Mouse (Mus musculus) midbrain, embryonic 16.5 days (tissue): ENCODE data around the gene Sgms2. TPM values are rescaled to one million over a fixed set of nuclear protein-coding genes. Genes with fewer than 3 reads are reported as not detected.
A peak's percentile ranks its signal among the peaks of the same experiment; 100 is the strongest.

Experiments
- ATAC-seq: fragments of 200-750 bp; cut with Nextera tagmentation; 2 replicates; pipeline ENCODE4 v1.8.0; 2017; ENCODE audit warnings: moderate TSS enrichment
- H3K27ac ChIP-seq: fragments of 300-500 bp; sonication (generic); 2 replicates; pipeline ENCODE4 v1.5.1; 2014; ENCODE audit warnings: mild to moderate bottlenecking, low read length, mixed read lengths
- H3K27me3 ChIP-seq: fragments of 300-500 bp; sonication (generic); 2 replicates; pipeline ENCODE4 v1.6.1; 2014; ENCODE audit warnings: low read depth, low read length, mixed read lengths; ENCODE audit not compliant: control insufficient read depth, insufficient read depth
- H3K36me3 ChIP-seq: fragments of 300-500 bp; sonication (generic); 2 replicates; pipeline ENCODE4 v1.6.1; 2014; ENCODE audit warnings: mild to moderate bottlenecking, low read length, moderate library complexity, mixed read lengths; ENCODE audit not compliant: control insufficient read depth, insufficient read depth
- H3K4me1 ChIP-seq: fragments of 300-500 bp; sonication (generic); 2 replicates; pipeline ENCODE4 v1.6.1; 2014; ENCODE audit warnings: mild to moderate bottlenecking, low read length, mixed read lengths; ENCODE audit not compliant: control insufficient read depth, insufficient read depth
- H3K4me2 ChIP-seq: fragments of 300-500 bp; sonication (generic); 2 replicates; pipeline ENCODE4 v1.6.1; 2014; ENCODE audit warnings: mild to moderate bottlenecking, low read length, mixed read lengths
- H3K4me3 ChIP-seq: fragments of 300-500 bp; sonication (generic); 2 replicates; pipeline ENCODE4 v1.5.1; 2014; ENCODE audit warnings: low read depth, mild to moderate bottlenecking, low read length, moderate library complexity, mixed read lengths
- H3K9ac ChIP-seq: fragments of 300-500 bp; sonication (generic); 2 replicates; pipeline ENCODE4 v1.6.1; 2014; ENCODE audit warnings: low read depth, low read length, mixed read lengths
- H3K9me3 ChIP-seq: fragments of 300-500 bp; sonication (generic); replicated peaks from 2 replicates; pipeline ENCODE4 v1.6.1; 2014; ENCODE audit warnings: mild to moderate bottlenecking, low read length, mixed read lengths; ENCODE audit not compliant: control insufficient read depth, poor library complexity, severe bottlenecking
- WGBS: fragments of 180-500 bp; shearing (Covaris S2); extraction: QIAGEN DNeasy Blood & Tissue Kit; methylation state at CpG from one replicate; pipeline ENCODE4 v1.1.7; 2014; 5-methylcytosine and 5-hydroxymethylcytosine counted together
- polyA plus RNA-seq: library from polyadenylated mRNA; unstranded; fragments of >200 nt; fragmentation: Nextera tagmentation; extraction: Ambion mirVana; gene quantifications from 2 replicates; pipeline ENCODE4 v1.2.1, GENCODE M21; 2015

Gene Sgms2
- polyA plus RNA-seq, 1 experiment from 2014 or later, result 1.6 TPM

DNA sequence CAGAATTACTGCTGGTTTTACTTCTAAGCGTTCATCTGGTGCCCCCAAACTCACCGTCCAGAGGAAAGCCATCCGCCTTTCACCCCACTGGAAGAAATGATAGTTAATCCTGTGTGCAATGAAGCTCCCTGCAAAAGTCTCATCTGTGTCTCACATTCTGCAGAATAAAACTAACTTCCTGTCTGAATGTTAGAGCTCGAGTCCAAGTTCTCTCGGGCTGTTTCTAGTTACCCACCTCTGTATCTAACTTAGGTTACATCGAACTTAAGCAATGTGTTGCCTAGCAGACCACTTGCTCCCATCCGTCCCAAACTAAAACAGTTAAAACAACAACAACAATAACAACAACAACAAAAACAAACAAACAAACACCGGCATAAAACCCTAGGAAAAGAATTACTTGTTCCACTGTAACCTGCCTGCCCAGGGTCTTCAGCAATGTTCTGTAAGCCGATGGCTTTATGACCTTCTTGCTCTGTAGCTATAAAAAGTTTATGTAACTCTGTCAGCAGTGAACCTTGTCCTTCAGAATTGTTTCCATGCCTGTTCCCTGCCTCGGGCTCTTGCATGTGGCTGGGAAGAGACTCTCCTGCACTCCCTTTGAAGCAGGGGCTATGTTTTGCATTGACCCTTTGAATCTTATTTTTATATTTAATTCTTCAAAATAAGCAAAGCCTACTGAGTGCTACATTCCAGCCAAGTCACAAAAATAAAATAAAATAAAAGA lies 218.7 kb downstream of the Sgms2 start:
- H3K27ac ChIP-seq, result no peak overlapping the region
- ATAC-seq, result peak; percentile 10
- H3K36me3 ChIP-seq, result no peaks in the 10 kb centered on the region
- H3K9me3 ChIP-seq, result no peaks in the 10 kb centered on the region
- peak overlapping the region; percentile 74 for H3K4me3 ChIP-seq
- peaks cover 4% of the 10 kb centered on the region; the same call in 1 of the 2 replicates for H3K4me1 ChIP-seq
- WGBS, result 64% methylated on average over 10 of the region's 10 CpGs
- H3K4me2 ChIP-seq, result peak overlapping the region; percentile 89
- H3K9ac ChIP-seq, result peak overlapping the region; percentile 61; the same call in 1 of the 2 replicates
- H3K27me3 ChIP-seq, result no peaks in the 10 kb centered on the region

DNA sequence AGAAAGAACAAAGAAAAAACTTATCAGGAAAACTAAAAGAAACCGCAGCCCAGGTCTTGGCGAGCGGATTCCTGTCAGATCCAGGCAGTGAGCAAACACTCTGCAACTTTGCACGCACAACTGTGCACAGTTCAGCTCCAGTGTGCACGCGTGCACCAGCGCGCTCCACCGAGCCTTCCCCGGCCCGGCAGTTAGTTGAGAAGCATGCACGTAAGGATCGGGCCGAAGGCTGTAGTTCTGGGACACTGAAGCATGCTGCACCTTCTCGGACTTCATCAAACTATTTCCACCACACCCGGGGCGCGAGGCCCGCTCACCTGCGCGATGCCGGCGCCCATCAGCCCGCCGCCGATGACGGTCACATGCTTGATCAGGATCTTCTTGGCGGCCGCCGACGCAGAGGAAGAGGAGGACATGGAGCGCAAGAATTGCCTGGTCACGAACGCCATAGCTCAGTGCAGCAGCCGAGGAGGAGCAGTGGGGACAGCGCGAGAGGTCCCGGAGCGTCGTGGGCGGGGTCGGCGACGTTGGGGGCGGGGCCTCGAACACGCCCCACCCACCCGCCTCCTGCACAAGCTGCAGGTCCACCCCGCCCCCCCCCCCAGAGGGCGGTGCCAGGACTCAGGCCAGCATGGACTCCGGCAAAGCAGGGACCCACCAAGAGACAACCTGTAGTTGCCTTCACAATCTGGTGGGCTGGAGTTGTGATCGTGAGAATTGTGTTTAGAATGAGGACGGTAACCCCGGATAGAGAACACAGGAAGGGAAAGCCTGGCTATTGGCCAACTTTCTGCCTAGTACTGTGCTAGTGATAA lies 219.4 kb downstream of the Sgms2 start, which contains the start of gene Hadh:
Hadh (minus strand) TSS at position 543 of the 815 bp plus-strand sequence.
- no peaks in the 10 kb centered on the region for H3K9me3 ChIP-seq
- no peak within 1 kb of the TSS for H3K27ac ChIP-seq
- peaks cover 4% of the 10 kb centered on the region; the same call in 1 of the 2 replicates for H3K4me1 ChIP-seq
- H3K4me2 ChIP-seq, result peak within 1 kb of the TSS; percentile 89
- ATAC-seq, result peak; percentile 93
- peak within 1 kb of the TSS; percentile 74 for H3K4me3 ChIP-seq
- H3K27me3 ChIP-seq, result no peaks in the 10 kb centered on the region
- H3K9ac ChIP-seq, result peak within 1 kb of the TSS; percentile 61
- under 1% methylated on average over 53 of the region's 54 CpGs for WGBS
- no peaks in the 10 kb centered on the region for H3K36me3 ChIP-seq

DNA sequence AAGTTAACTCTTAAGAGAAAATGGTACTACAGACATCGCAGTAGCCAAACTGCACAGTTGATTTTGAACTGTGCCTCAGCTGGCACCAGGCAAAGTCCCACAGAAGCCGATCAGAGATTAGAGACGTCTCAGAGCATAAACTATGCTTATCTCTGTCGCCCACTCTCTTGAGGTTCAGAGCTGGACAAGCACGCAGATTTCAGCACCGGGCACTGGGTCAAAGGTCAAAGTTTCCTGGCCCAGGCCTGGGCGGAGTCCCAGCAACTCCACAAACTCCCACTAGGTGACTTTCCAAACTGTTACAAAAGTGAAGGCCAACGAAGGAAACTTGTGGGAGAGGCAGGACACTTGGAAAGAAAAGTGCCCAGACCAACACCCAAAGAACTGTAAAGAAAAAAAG lies 220.1 kb downstream of the Sgms2 start:
- no peaks in the 10 kb centered on the region for H3K9me3 ChIP-seq
- H3K27me3 ChIP-seq, result no peaks in the 10 kb centered on the region
- peak overlapping the region; percentile 74 for H3K4me3 ChIP-seq
- H3K4me2 ChIP-seq, result peak overlapping the region; percentile 89
- no peaks in the 10 kb centered on the region for H3K36me3 ChIP-seq
- 0 out of 2 replicates have a peak, but pooled peaks have one; percentile 13 for ATAC-seq
- 6% methylated on average over 8 of the region's 8 CpGs for WGBS
- no peak overlapping the region for H3K9ac ChIP-seq
- H3K4me1 ChIP-seq, result peaks cover 4% of the 10 kb centered on the region; the same call in 1 of the 2 replicates
- no peak overlapping the region for H3K27ac ChIP-seq

DNA sequence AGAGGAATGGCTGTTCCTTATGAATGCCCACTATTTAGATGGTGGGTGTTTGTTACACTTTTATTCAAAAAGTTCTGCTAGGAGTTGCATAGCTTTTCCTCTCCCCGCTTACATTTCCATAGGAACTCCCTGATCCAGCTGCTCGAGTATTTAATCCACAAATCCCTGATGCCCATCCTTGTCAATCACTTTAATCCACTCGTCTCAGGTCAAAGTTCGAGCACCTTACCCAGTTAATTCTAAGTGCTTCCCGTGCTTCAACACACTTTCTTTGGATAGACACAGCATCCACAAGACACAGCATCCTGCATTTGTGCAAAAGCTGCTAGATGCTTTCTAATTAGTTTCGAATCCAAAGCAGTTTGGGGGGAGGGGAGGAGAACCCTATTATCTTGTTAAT lies 220.8 kb downstream of the Sgms2 start:
- Histone ChIP-seq H3K4me3 (no peak overlapping the region), H3K27ac (no peak overlapping the region), H3K9me3 (no peaks in the 10 kb centered on the region), H3K27me3 (no peaks in the 10 kb centered on the region), H3K36me3 (no peaks in the 10 kb centered on the region), H3K9ac (no peak overlapping the region), H3K4me2 (no peak overlapping the region), H3K4me1 (peaks cover 4% of the 10 kb centered on the region; the same call in 1 of the 2 replicates)
- WGBS, result 14% methylated on average over 6 of the region's 6 CpGs
- no peak for ATAC-seq

Other genes starting within 250 kb of the Sgms2 start
- gene Hadh, start 219.3 kb downstream of the Sgms2 start, polyA plus RNA-seq, result 19.1 and 19.7 TPM in 2 replicates
- gene Cyp2u1, start 188.2 kb downstream of the Sgms2 start, polyA plus RNA-seq, result 7.7 and 8.1 TPM in 2 replicates
- 125 and 127 TPM in 2 replicates for gene Papss1, start 73.4 kb upstream of the Sgms2 start, polyA plus RNA-seq